Mouse (Mus musculus) CH12.LX (cell line): ENCODE measurements around the gene Slc17a9.

Experiments used
- CTCF ChIP-seq, 2 experiments: IDR thresholded peaks in 1 of 2; conservative IDR thresholded peaks in 1 of 2; 2 replicates each; pipeline ENCODE4 v1.5.1; 2011 to 2012; ENCODE audit warnings: low read depth in 2 of 2, low read length in 2 of 2, improper control_type of control experiment in 1 of 2, inconsistent platforms in 1 of 2, mild to moderate bottlenecking in 1 of 2, moderate library complexity in 1 of 2
- ETS1 ChIP-seq: conservative IDR thresholded peaks from 2 replicates; pipeline ENCODE4 v1.6.1; 2012; ENCODE audit warnings: low read depth, mild to moderate bottlenecking, inconsistent platforms, low read length, improper control_type of control experiment, moderate library complexity
- MAX ChIP-seq: IDR thresholded peaks from 2 replicates; pipeline ENCODE4 v1.6.1; 2011; ENCODE audit warnings: low read length, improper control_type of control experiment
- RAD21 ChIP-seq: IDR thresholded peaks from 2 replicates; pipeline ENCODE4 v1.6.1; 2011; ENCODE audit warnings: low read depth, mild to moderate bottlenecking, low read length, improper control_type of control experiment, moderate library complexity

- TF ChIP-seq CTCF (conservative IDR thresholded peaks at IDR 0.05 in 1 of 2, IDR thresholded peaks at IDR 0.05 in 1 of 2; ENCODE audit: low read depth in 2 of 2, low read length in 2 of 2) (no peak), RAD21 (no peak), ETS1 (no peak), MAX (no peak)
Observed at GRCm38 (mm10) chr2:180742820-180743219, 17.8 kb downstream of the Slc17a9 start.
